Mouse (Mus musculus): ENCODE measurements around the gene Kcnc1. TPM values are rescaled to one million over a fixed set of nuclear protein-coding genes. Genes with fewer than 3 reads are reported as not detected.

Kcnc1 gene
- polyA plus RNA-seq, 1 experiment, result 68.6 TPM

GRCm38 (mm10) chr7:46393718-46394511 lies 2.4 kb upstream of the Kcnc1 start:
- no peak for DNase-seq (ENCODE audit: extremely low spot score in 1 of 2, low spot score in 1 of 2)

- no peak for DNase-seq (ENCODE audit: extremely low spot score in 1 of 2, low spot score in 1 of 2)
Observed at GRCm38 (mm10) chr7:46394933-46395332, 1.4 kb upstream of the Kcnc1 start.

- no peak for DNase-seq (ENCODE audit: extremely low spot score in 1 of 2, low spot score in 1 of 2)
Observed at GRCm38 (mm10) chr7:46395571-46395970, 726 bp upstream of the Kcnc1 start.

GRCm38 (mm10) chr7:46396928-46397731 lies 833 bp downstream of the Kcnc1 start:
- DNase-seq (ENCODE audit: extremely low spot score in 1 of 2, low spot score in 1 of 2), result peak in 1 of 2 experiments; percentile 70

- no peak for DNase-seq (ENCODE audit: extremely low spot score in 1 of 2, low spot score in 1 of 2)
Observed at GRCm38 (mm10) chr7:46397732-46398333, 1.5 kb downstream of the Kcnc1 start.

- DNase-seq (ENCODE audit: extremely low spot score in 1 of 2, low spot score in 1 of 2), result no peak
Observed at GRCm38 (mm10) chr7:46398612-46399011, 2.3 kb downstream of the Kcnc1 start.

- no peak for DNase-seq (ENCODE audit: extremely low spot score in 1 of 2, low spot score in 1 of 2)
Observed at GRCm38 (mm10) chr7:46399676-46400075, 3.4 kb downstream of the Kcnc1 start.

- no peak for DNase-seq (ENCODE audit: extremely low spot score in 1 of 2, low spot score in 1 of 2)
Observed at GRCm38 (mm10) chr7:46400346-46400745, 4.0 kb downstream of the Kcnc1 start.

- DNase-seq (ENCODE audit: extremely low spot score in 1 of 2, low spot score in 1 of 2), result no peak
Observed at GRCm38 (mm10) chr7:46401371-46402180, 5.3 kb downstream of the Kcnc1 start.

- no peak for DNase-seq (ENCODE audit: extremely low spot score in 1 of 2, low spot score in 1 of 2)
Observed at GRCm38 (mm10) chr7:46403616-46404485, 7.6 kb downstream of the Kcnc1 start.

- DNase-seq (ENCODE audit: extremely low spot score in 1 of 2, low spot score in 1 of 2), result no peak
Observed at GRCm38 (mm10) chr7:46404756-46405155, 8.5 kb downstream of the Kcnc1 start.

- no peak for DNase-seq (ENCODE audit: extremely low spot score in 1 of 2, low spot score in 1 of 2)
Observed at GRCm38 (mm10) chr7:46408606-46409005, 12.3 kb downstream of the Kcnc1 start.

- DNase-seq (ENCODE audit: extremely low spot score in 1 of 2, low spot score in 1 of 2), result no peak
Observed at GRCm38 (mm10) chr7:46409204-46409789, 13.0 kb downstream of the Kcnc1 start.

- no peak for DNase-seq (ENCODE audit: extremely low spot score in 1 of 2, low spot score in 1 of 2)
Observed at GRCm38 (mm10) chr7:46410727-46411126, 14.4 kb downstream of the Kcnc1 start.

- DNase-seq (ENCODE audit: extremely low spot score in 1 of 2, low spot score in 1 of 2), result no peak
Observed at GRCm38 (mm10) chr7:46412823-46413222, 16.5 kb downstream of the Kcnc1 start.

- DNase-seq (ENCODE audit: extremely low spot score in 1 of 2, low spot score in 1 of 2), result no peak
Observed at GRCm38 (mm10) chr7:46413959-46414725, 17.8 kb downstream of the Kcnc1 start.

GRCm38 (mm10) chr7:46415818-46416425 lies 19.6 kb downstream of the Kcnc1 start:
- peak; percentile 31 to 71 for DNase-seq (ENCODE audit: extremely low spot score in 1 of 2, low spot score in 1 of 2)

GRCm38 (mm10) chr7:46417467-46417866 lies 21.2 kb downstream of the Kcnc1 start:
- DNase-seq (ENCODE audit: extremely low spot score in 1 of 2, low spot score in 1 of 2), result no peak
